Mouse (Mus musculus) CH12.LX (cell line): ENCODE results near the gene Mnt. TPM values are rescaled to one million over a fixed set of nuclear protein-coding genes. Genes with fewer than 3 reads are reported as not detected.

Source experiments
- DNase-seq: peaks from one replicate; pipeline ENCODE4 v3.0.0-alpha.2; 2013; ENCODE audit errors: extremely low read depth
- H3K27ac ChIP-seq: 2 replicates; pipeline ENCODE4 v1.5.1; 2012; ENCODE audit warnings: low read depth, mild to moderate bottlenecking, control low read depth, moderate library complexity; ENCODE audit not compliant: insufficient read depth
- H3K27me3 ChIP-seq: replicated peaks from 2 replicates; pipeline ENCODE3; 2012; ENCODE audit warnings: inconsistent platforms
- H3K36me3 ChIP-seq, 2 experiments: replicated peaks in 1 of 2; 2 replicates each; pipeline versions ENCODE3 to v1.6.1; 2012; ENCODE audit warnings: inconsistent platforms in 1 of 2, low read length in 1 of 2, mild to moderate bottlenecking in 1 of 2, mixed read lengths in 1 of 2, moderate library complexity in 1 of 2; ENCODE audit not compliant: control insufficient read depth in 1 of 2, insufficient read depth in 1 of 2
- H3K4me1 ChIP-seq, 2 experiments: 2 replicates each; pipeline ENCODE4 v1.6.1; 2012; ENCODE audit warnings: inconsistent platforms in 1 of 2, moderate library complexity in 1 of 2; ENCODE audit not compliant: insufficient read depth in 2 of 2, control insufficient read depth in 1 of 2
- H3K4me2 ChIP-seq: 2 replicates; pipeline ENCODE4 v1.6.1; 2012; ENCODE audit warnings: low read depth, mild to moderate bottlenecking, control low read depth; ENCODE audit not compliant: poor library complexity, insufficient read depth, severe bottlenecking
- H3K4me3 ChIP-seq, 3 experiments: fragments of 150-350 bp in 1 of 3; sonication (generic) in 1 of 3; replicated peaks in 1 of 3; 2 replicates each; pipeline versions ENCODE3 to v1.5.1; 2011 to 2012; ENCODE audit warnings: low read depth in 2 of 3, low read length in 2 of 3, mild to moderate bottlenecking in 2 of 3, moderate library complexity in 2 of 3, control low read depth in 1 of 3, improper control_type of control experiment in 1 of 3, inconsistent platforms in 1 of 3, mixed read lengths in 1 of 3; ENCODE audit not compliant: poor library complexity in 1 of 3
- H3K79me2 ChIP-seq: replicated peaks from 2 replicates; pipeline ENCODE4 v1.6.1; 2012; ENCODE audit warnings: mild to moderate bottlenecking, moderate library complexity; ENCODE audit not compliant: control insufficient read depth, poor library complexity, insufficient read depth, severe bottlenecking; ENCODE audit errors: extremely low read depth
- H3K9ac ChIP-seq: 2 replicates; pipeline ENCODE4 v1.6.1; 2012; ENCODE audit warnings: low read depth, mild to moderate bottlenecking, control low read depth, moderate library complexity; ENCODE audit not compliant: insufficient read depth
- H3K9me3 ChIP-seq: replicated peaks from 2 replicates; pipeline ENCODE3; 2012; ENCODE audit warnings: low read length, inconsistent platforms, mixed read lengths
- BHLHE40 ChIP-seq: IDR thresholded peaks from 2 replicates; pipeline ENCODE4 v1.6.1; 2011; ENCODE audit warnings: mild to moderate bottlenecking, low read depth, low read length, improper control_type of control experiment
- CHD1 ChIP-seq: IDR thresholded peaks from 2 replicates; pipeline ENCODE4 v1.6.1; 2012; ENCODE audit warnings: low read depth, low read length, improper control_type of control experiment, inconsistent platforms
- CTCF ChIP-seq, 2 experiments: IDR thresholded peaks in 1 of 2; conservative IDR thresholded peaks in 1 of 2; 2 replicates each; pipeline ENCODE4 v1.5.1; 2011 to 2012; ENCODE audit warnings: low read depth in 2 of 2, low read length in 2 of 2, improper control_type of control experiment in 1 of 2, inconsistent platforms in 1 of 2, mild to moderate bottlenecking in 1 of 2, moderate library complexity in 1 of 2
- E2F4 ChIP-seq: IDR thresholded peaks from 2 replicates; pipeline ENCODE4 v1.6.1; 2011; ENCODE audit warnings: low read depth, low read length, improper control_type of control experiment; ENCODE audit not compliant: insufficient replicate concordance
- ELF1 ChIP-seq: IDR thresholded peaks from 2 replicates; pipeline ENCODE4 v1.6.1; 2014; ENCODE audit warnings: low read depth, mild to moderate bottlenecking, inconsistent platforms, low read length, improper control_type of control experiment
- ETS1 ChIP-seq: conservative IDR thresholded peaks from 2 replicates; pipeline ENCODE4 v1.6.1; 2012; ENCODE audit warnings: low read depth, mild to moderate bottlenecking, inconsistent platforms, low read length, improper control_type of control experiment, moderate library complexity
- GABPA ChIP-seq: IDR thresholded peaks from 2 replicates; pipeline ENCODE4 v1.6.1; 2012; ENCODE audit warnings: low read depth, low read length, improper control_type of control experiment, inconsistent platforms; ENCODE audit not compliant: insufficient replicate concordance
- HCFC1 ChIP-seq: IDR thresholded peaks from 2 replicates; pipeline ENCODE4 v1.6.1; 2012; ENCODE audit warnings: low read depth, mild to moderate bottlenecking, inconsistent platforms, low read length, improper control_type of control experiment
- IRF4 ChIP-seq: IDR thresholded peaks from 2 replicates; pipeline ENCODE4 v1.6.1; 2014; ENCODE audit warnings: low read depth, mild to moderate bottlenecking, inconsistent platforms, low read length, improper control_type of control experiment
- JUND ChIP-seq: conservative IDR thresholded peaks from 2 replicates; pipeline ENCODE4 v1.6.1; 2011; ENCODE audit warnings: low read depth, low read length, improper control_type of control experiment
- KAT2A ChIP-seq: IDR thresholded peaks from 2 replicates; pipeline ENCODE4 v1.6.1; 2012; ENCODE audit warnings: low read length, improper control_type of control experiment, inconsistent platforms; ENCODE audit not compliant: insufficient replicate concordance
- MAX ChIP-seq: IDR thresholded peaks from 2 replicates; pipeline ENCODE4 v1.6.1; 2011; ENCODE audit warnings: low read length, improper control_type of control experiment
- MAZ ChIP-seq: IDR thresholded peaks from 2 replicates; pipeline ENCODE4 v1.6.1; 2012; ENCODE audit warnings: low read depth, mild to moderate bottlenecking, inconsistent platforms, low read length, improper control_type of control experiment, moderate library complexity
- MXI1 ChIP-seq: IDR thresholded peaks from 2 replicates; pipeline ENCODE4 v1.6.1; 2011; ENCODE audit warnings: mild to moderate bottlenecking, low read depth, low read length, improper control_type of control experiment
- MYC ChIP-seq: IDR thresholded peaks from 2 replicates; pipeline ENCODE4 v1.6.1; 2011; ENCODE audit warnings: low read depth, mild to moderate bottlenecking, improper control_type of control experiment, low read length
- NRF1 ChIP-seq: IDR thresholded peaks from 2 replicates; pipeline ENCODE4 v1.6.1; 2014; ENCODE audit warnings: low read depth, mild to moderate bottlenecking, inconsistent platforms, low read length, improper control_type of control experiment, moderate library complexity
- PAX5 ChIP-seq: IDR thresholded peaks from 2 replicates; pipeline ENCODE4 v1.6.1; 2012; ENCODE audit warnings: low read length, inconsistent platforms, mixed read lengths
- POLR2A ChIP-seq: IDR thresholded peaks from 2 replicates; pipeline ENCODE4 v1.6.1; 2011; ENCODE audit warnings: low read depth, mild to moderate bottlenecking, improper control_type of control experiment, low read length
- POLR2AphosphoS2 ChIP-seq: IDR thresholded peaks from 2 replicates; pipeline ENCODE4 v1.6.1; 2011; ENCODE audit warnings: low read depth, low read length, improper control_type of control experiment
- RAD21 ChIP-seq: IDR thresholded peaks from 2 replicates; pipeline ENCODE4 v1.6.1; 2011; ENCODE audit warnings: low read depth, mild to moderate bottlenecking, low read length, improper control_type of control experiment, moderate library complexity
- RCOR1 ChIP-seq: conservative IDR thresholded peaks from 2 replicates; pipeline ENCODE4 v1.6.1; 2012; ENCODE audit warnings: low read depth, mild to moderate bottlenecking, inconsistent platforms, low read length, improper control_type of control experiment
- SIN3A ChIP-seq: IDR thresholded peaks from 2 replicates; pipeline ENCODE4 v1.6.1; 2012; ENCODE audit warnings: low read length, improper control_type of control experiment, inconsistent platforms
- SMC3 ChIP-seq: IDR thresholded peaks from 2 replicates; pipeline ENCODE4 v1.6.1; 2011; ENCODE audit warnings: low read depth, low read length, improper control_type of control experiment
- TBP ChIP-seq: conservative IDR thresholded peaks from 2 replicates; pipeline ENCODE4 v1.6.1; 2011; ENCODE audit warnings: low read depth, low read length, improper control_type of control experiment
- TCF12 ChIP-seq: IDR thresholded peaks from 2 replicates; pipeline ENCODE4 v1.6.1; 2014; ENCODE audit warnings: low read depth, mild to moderate bottlenecking, inconsistent platforms, low read length, improper control_type of control experiment
- UBTF ChIP-seq: IDR thresholded peaks from 2 replicates; pipeline ENCODE4 v1.6.1; 2012; ENCODE audit warnings: low read depth, mild to moderate bottlenecking, inconsistent platforms, low read length, improper control_type of control experiment, moderate library complexity
- USF1 ChIP-seq: IDR thresholded peaks from 2 replicates; pipeline ENCODE4 v1.6.1; 2014; ENCODE audit warnings: low read depth, mild to moderate bottlenecking, inconsistent platforms, low read length, improper control_type of control experiment
- ZKSCAN1 ChIP-seq: IDR thresholded peaks from 2 replicates; pipeline ENCODE4 v1.6.1; 2012; ENCODE audit warnings: low read depth, inconsistent platforms, low read length, improper control_type of control experiment, borderline replicate concordance
- ZMIZ1 ChIP-seq: IDR thresholded peaks from 2 replicates; pipeline ENCODE4 v1.6.1; 2012; ENCODE audit warnings: low read depth, mild to moderate bottlenecking, inconsistent platforms, low read length, improper control_type of control experiment
- ZNF384 ChIP-seq: IDR thresholded peaks from 2 replicates; pipeline ENCODE4 v1.6.1; 2012; ENCODE audit warnings: low read depth, low read length, improper control_type of control experiment, inconsistent platforms
- dilution Hi-C: fragments of 300-500 bp; cut with MboI; formaldehyde crosslinking; loops from 2 replicates; pipeline ENCODE4 v1.14.3; 2020; ENCODE audit warnings: low sequenced_read_pairs; ENCODE audit not compliant: extremely low pct_unique_long_range_greater_than_20kb, extremely low pct_ligation_motif_present
- in situ Hi-C: fragments of 300-500 bp; cut with MboI; formaldehyde crosslinking; loops from 3 replicates; pipeline ENCODE4 v1.14.3; 2019; ENCODE audit warnings: low sequenced_read_pairs, low pct_ligation_motif_present, low pct_unique_long_range_greater_than_20kb, mixed read lengths
- polyA plus RNA-seq: library from polyadenylated mRNA; unstranded; fragments of >175 nt; gene quantifications from 2 replicates; pipeline ENCODE4 v1.2.1, GENCODE M21; 2012; ENCODE audit warnings: low read depth; ENCODE audit not compliant: insufficient read length
- total RNA-seq, 2 experiments: library from RNA; depleted of rRNA; stranded (reverse); fragments of 300-350 nt in 1 of 2; fragments of >200 nt in 1 of 2; gene quantifications; 2 replicates each; pipeline ENCODE4 v1.2.3; 2012 to 2014

Mnt gene
- total and polyA plus RNA-seq, 3 experiments: 1.6 to 30.6 (median 4.7) TPM

DNA sequence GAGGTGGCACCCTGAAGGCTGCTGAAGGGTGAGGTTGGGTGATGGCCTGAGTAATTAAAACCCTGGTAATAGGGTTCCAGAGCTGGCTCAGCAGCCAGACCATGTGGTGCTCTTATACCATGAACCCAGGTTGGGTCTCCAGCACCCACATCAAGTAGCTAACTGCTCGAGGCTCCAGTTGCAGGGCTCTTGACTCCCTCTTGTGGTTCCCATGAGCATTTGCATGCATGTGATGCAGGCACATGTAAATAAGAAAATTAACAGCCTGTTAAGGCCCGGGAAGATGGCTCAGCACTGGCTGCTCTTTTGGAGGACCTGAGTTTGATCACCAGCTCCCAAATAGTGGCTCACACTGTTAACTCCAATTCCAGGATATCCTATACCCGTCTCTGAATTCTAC is 15.1 kb downstream of the Mnt start:
- no peaks in the 10 kb centered on the region for H3K79me2 ChIP-seq
- peak in 1 of 2 experiments; percentile 62; a peak in 3 of 4 replicates for TF ChIP-seq CTCF (conservative IDR thresholded peaks at IDR 0.05 in 1 of 2, IDR thresholded peaks at IDR 0.05 in 1 of 2; ENCODE audit: low read depth in 2 of 2, low read length in 2 of 2)
- 0 out of 2 replicates have a peak, but pooled peaks have one; percentile 21 for TF ChIP-seq BHLHE40
- TF ChIP-seq TCF12: no peak
- peak; percentile 46 for TF ChIP-seq SMC3
- peak; percentile 62 for TF ChIP-seq RAD21
- dilution Hi-C loops (no loop called here), in situ Hi-C loops (loop anchor here (5.0 to 25.0 kb wide), 2 partner anchors 33 to 458 kb away; no protein-coding TSS in a partner anchor)
- peaks cover under 1 to 23% of the 10 kb centered on the region in 2 experiments; a peak in 3 of 4 replicates for H3K4me1 ChIP-seq
- H3K27ac ChIP-seq: no peak overlapping the region
- H3K9me3 ChIP-seq: peaks cover 7% of the 10 kb centered on the region
- no peak for DNase-seq
- no peaks in the 10 kb centered on the region for H3K27me3 ChIP-seq
- peaks cover 25 to 69% of the 10 kb centered on the region in 2 experiments for H3K36me3 ChIP-seq
- H3K4me2 ChIP-seq: no peak overlapping the region
- no peak overlapping the region for H3K9ac ChIP-seq
- H3K4me3 ChIP-seq: no peak overlapping the region

DNA sequence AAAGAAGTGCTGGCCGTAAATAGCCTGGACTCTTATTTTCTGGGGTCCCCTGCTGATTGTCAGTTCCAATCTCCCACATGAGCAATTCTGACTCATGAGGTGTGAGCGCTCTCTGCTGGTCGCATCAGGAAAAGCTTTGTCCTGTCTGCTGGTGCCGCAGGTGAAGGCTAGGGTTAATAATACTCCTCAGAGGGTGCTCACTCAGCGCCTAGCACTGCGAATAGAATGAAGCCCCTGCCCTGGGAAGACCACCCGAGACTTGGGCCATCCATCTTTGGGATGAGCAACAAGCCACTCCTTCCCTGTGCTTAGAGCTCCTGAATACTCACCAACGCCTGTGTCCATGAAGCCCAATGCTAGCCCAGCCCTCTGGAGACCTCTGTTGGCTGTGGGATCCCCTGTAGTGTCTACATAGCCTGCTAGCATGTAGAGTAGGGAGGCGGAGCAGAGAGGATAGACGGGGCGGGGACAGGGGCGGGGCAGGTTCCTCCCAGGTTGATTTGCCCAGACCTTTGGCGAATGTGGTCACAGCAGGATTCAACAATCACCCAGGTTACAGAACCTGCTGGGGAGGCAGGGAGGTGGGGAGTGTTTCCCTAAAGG is 17.3 kb downstream of the Mnt start:
- peak overlapping the region; percentile 9; the same call in 1 of the 2 replicates for H3K4me2 ChIP-seq
- no peaks in the 10 kb centered on the region for H3K27me3 ChIP-seq
- in situ Hi-C loops: loop anchor here (5.0 to 25.0 kb wide), 2 partner anchors 36 to 461 kb away; no protein-coding TSS in a partner anchor
- DNase-seq: peak; percentile 86
- peaks cover 7% of the 10 kb centered on the region for H3K9me3 ChIP-seq
- no peak overlapping the region for H3K27ac ChIP-seq
- H3K36me3 ChIP-seq: peaks cover 14 to 59% of the 10 kb centered on the region in 2 experiments
- H3K4me1 ChIP-seq: peaks cover 0 to 19% of the 10 kb centered on the region in 2 experiments; a peak in 2 of 4 replicates
- no peaks in the 10 kb centered on the region for H3K79me2 ChIP-seq
- no peak overlapping the region for H3K4me3 ChIP-seq
- dilution Hi-C loops: no loop called here
- no peak overlapping the region for H3K9ac ChIP-seq
- TF ChIP-seq PAX5 (no peak), HCFC1 (no peak), ZKSCAN1 (no peak), NRF1 (peak; percentile 42; the same call in 1 of the 2 replicates), UBTF (no peak), ELF1 (0 out of 2 replicates have a peak, but pooled peaks have one; percentile 47), USF1 (no peak; the same call in 1 of the 2 replicates), MYC (peak; percentile 91), CHD1 (no peak), POLR2AphosphoS2 (no peak), SMC3 (peak; percentile 98), KAT2A (no peak), ZMIZ1 (no peak), POLR2A (no peak), CTCF (conservative IDR thresholded peaks at IDR 0.05 in 1 of 2, IDR thresholded peaks at IDR 0.05 in 1 of 2; ENCODE audit: low read depth in 2 of 2, low read length in 2 of 2) (peak; percentile 81 to 99), TBP (0 out of 2 replicates have a peak, but pooled peaks have one; percentile 30), BHLHE40 (peak; percentile 54; the same call in 1 of the 2 replicates), E2F4 (no peak), MAX (peak; percentile 80), GABPA (no peak), RCOR1 (0 out of 2 replicates have a peak, but pooled peaks have one; percentile 31), SIN3A (peak; percentile 77), ZNF384 (peak; percentile 40; the same call in 1 of the 2 replicates), MAZ (peak; percentile 82; the same call in 1 of the 2 replicates), IRF4 (peak; percentile 78), JUND (peak; percentile 64; the same call in 1 of the 2 replicates), MXI1 (peak; percentile 70; the same call in 1 of the 2 replicates), ETS1 (peak; percentile 22)
